Mouse (Mus musculus): ENCODE data around the gene Itgb4. TPM values are rescaled to one million over a fixed set of nuclear protein-coding genes. Genes with fewer than 3 reads are reported as not detected.

Gene Itgb4
- total RNA-seq, 4 experiments from 2014 or later = 9.4 to 13.4 (median 11.3) TPM

DNA sequence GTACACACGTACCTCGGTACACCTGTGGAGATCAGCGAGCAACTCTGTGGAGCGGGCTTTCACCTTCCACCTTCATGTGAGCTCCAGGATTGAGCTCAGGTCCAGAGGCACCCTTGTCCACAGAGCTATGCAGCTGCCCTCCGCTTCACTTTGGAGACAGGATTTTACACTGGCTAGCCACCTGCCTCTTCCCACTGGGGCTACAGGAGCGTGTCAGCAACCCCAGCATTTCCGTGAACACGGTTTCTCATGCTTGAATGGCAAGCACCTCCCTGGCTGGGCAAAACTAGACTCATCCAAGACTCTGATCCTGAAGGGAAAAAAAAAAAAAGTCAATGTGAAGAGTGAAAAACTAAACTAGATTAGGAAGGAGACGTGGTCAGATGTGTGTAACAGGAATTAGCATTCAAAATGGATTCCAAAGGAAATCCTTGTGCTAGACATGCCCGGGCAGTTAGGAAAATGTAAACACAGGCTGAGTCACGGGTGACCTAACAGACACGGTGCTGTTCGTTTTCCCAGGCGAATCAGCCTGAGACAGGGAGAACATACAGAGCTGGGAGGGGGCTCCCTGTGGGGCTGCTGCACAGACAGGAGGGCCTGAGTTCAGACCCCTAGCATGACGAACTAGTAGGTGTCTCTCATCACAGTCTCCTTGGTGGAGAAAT is 4.4 kb upstream of the Itgb4 start:
- no peak for DNase-seq (ENCODE audit: low spot score in 2 of 2)

DNA sequence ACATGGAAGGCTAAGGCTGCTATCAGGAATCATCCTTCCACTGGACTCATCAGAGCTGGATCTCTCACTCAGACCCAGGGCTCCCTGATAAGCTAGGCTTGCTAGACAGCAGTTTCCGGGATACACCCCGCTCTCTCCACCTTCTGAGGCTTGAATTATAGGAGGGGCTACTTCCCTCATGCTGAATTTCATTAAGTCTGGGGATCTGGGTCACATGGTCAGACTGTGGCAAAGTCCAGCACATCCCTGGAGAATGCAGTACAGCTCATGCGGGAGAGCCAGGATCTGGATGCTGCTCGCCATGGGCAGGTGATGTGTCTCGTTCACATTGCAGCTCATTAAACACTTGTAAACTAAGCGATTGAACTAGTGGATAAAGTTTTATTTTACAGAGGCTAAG is 3.5 kb upstream of the Itgb4 start:
- DNase-seq (ENCODE audit: low spot score in 2 of 2) = no peak

DNA sequence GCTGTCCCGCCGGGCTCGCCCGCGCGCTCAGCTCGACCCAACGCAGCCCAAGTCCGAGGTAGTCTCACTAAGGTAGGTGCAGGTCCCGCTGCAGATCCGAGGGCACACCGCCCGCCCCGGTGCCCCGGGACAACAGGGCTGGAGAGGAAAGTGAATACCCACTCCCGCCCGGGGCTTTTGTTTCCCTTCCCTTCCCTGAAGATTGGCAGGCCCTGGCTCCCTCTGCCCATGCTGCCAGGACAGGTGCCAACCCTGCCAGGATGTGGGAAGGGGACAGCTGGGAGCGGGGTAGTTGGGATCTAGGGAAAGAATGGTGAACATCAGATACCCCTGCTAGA is 543 bp downstream of the Itgb4 start:
- no peak for DNase-seq (ENCODE audit: low spot score in 2 of 2)

DNA sequence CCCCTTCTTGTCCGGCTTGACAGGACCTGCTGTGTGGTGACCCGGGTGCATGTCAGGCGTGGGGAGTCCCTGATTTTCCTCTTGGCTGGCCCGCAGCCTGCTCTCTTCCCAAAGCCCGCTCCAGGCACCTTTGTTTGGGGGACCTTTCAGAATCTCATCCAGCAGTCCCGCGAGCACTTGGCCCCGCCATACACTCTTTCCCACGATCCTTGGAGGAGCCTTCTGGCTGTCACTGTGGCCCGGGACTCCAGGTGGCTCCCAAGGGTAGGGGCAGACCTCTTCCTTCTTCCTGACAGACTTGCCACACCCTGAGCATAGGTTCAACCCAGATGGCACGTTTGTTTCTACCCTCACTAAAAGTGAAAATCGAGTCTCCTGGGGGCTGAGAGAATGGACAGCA is 1.0 kb downstream of the Itgb4 start:
- DNase-seq (ENCODE audit: low spot score in 2 of 2) = no peak

DNA sequence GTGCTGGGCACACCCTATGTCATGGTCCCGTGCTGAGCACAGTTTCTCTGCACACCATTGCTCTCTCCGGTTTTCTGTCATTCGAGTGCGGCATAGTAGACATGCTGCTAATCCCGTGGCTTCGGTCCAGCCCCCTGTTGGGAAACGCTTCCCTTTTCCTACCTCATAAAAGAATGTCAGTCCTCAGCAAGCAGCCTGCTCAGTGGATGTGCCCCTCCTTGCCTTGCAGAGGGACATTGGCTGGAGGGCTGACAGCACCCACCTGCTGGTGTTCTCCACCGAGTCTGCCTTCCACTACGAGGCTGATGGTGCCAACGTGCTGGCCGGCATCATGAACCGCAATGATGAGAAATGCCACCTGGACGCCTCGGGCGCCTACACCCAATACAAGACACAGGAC is 8.0 kb downstream of the Itgb4 start:
- DNase-seq (ENCODE audit: low spot score in 2 of 2) = no peak

DNA sequence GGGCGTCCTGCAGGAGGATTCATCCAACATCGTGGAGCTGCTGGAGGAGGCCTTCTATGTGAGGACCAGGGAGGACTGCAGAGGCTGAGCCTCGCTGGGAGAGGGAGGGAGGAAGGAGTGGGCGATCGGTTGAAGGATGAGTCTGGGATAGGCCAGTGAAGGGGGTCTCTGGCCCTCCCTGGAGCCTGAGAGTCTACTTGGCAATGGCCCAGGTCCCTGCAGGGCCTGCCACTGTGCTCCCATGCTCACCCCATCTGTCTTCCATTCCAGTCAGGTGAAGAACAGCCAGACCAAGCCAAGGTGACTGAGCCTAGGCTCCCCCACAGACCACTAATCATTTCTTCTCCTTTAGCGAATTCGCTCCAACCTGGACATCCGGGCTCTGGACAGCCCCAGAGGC is 8.8 kb downstream of the Itgb4 start:
- DNase-seq (ENCODE audit: low spot score in 2 of 2) = no peak

DNA sequence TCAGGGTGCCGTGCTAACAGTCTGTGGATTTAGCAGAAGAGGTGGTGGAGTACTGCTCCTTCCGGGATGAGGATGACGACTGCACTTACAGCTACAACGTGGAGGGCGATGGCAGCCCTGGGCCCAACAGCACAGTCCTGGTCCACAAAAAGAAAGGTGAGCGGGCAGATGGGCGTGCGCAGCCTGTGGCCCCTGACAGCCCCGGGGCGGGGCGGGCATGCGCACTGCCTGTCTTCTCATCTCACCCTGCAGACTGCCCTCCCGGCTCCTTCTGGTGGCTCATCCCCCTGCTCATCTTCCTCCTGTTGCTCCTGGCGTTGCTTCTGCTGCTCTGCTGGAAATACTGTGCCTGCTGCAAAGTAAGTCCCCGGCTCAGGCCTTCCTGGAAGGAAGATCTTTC is 15.2 kb downstream of the Itgb4 start:
- DNase-seq (ENCODE audit: low spot score in 2 of 2) = no peak

DNA sequence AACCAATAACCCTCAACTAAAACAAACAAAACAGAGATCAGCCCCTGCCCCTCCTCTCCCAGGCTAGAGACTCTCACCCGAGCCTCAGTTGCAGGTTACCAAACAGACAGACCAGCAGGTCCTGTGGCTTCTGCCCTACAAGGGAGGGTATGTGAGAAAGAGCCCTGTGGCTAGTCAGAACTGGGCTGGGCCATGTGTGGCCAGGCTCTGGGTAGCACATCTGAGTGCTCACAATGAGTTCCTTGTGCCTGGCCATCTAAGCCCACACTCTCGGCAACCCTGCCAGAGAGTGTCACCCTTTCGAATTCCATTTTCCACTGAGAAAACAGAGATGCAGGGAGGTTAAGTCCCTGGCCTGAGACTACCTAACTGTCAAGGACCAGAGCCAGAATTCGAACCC is 17.6 kb downstream of the Itgb4 start:
- DNase-seq (ENCODE audit: low spot score in 2 of 2) = no peak

DNA sequence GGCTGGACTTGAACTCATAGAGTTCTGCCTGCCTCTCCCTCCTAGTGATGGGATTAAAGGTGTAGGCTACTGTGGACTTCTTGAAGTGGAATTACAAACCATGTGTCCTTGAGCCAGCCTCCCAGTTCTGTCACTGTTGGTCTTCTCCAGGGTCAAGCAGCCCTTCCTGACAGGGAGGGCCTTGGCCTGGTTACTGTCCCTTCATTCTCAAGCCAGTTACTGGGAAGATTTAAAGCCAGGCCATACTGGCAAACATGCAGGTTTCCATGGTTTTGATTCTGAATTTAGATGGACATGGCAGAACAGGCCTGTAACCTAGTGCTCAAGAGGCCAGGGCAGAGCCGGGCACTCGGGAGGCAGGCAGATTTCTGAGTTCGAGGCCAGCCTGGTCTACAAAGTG is 20.7 kb downstream of the Itgb4 start:
- no peak for DNase-seq (ENCODE audit: low spot score in 2 of 2)

DNA sequence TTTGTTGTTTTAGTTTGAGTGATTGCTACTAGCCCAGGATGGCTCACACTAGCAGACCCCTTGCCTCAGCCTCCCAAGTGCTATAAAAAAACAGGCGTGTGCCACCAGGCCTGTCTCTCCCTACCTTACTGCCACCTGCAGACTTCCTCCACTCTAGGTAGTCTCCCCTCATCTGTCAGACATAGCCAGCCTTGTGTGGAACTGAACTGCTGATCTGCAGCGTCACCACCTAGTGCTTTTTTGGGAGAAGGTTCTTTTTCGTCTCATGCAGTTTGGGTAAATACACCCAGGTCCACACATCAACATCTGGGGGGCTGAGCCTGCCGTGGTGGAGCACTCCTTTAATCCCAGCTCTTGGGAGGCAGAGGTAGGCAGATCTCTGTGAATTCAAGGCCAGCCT is 22.5 kb downstream of the Itgb4 start:
- no peak for DNase-seq (ENCODE audit: low spot score in 2 of 2)

DNA sequence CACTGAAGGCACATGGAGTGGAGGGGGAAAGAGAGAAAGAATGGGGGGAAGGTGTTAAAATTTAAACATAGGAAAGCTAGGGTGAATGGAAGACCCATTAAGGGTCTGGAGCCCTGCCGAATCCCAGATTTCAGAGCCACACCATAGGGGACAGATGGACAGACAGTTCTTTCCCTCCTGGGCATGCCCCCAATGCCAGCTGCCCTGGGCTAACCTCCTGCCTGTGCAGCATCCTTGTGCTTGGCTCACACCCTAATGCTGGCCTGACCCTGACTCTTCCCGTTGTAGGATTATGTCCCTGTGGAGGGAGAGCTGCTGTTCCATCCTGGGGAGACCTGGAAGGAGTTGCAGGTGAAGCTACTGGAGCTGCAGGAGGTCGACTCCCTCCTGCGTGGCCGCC is 23.2 kb downstream of the Itgb4 start:
- DNase-seq (ENCODE audit: low spot score in 2 of 2) = no peak

DNA sequence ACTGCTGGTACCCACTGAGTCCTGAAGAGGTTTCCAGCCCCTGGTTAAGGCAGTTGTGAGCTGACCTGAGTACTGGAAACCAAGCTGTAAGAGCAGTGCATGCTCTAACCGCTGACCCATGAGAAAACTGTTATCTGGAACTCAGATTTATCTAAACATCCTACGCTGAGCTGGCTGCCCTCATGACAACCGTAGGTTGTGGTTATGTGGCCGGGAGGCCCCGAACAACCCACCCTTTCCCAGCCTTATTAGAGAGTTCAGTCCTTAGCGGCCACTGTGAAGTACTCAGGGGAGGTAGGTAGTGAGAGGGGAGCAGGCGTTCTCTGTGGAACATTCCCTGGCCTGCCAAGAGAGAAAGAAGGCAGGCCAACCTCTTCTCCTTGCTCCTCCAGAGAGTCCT is 24.5 kb downstream of the Itgb4 start:
- no peak for DNase-seq (ENCODE audit: low spot score in 2 of 2)

DNA sequence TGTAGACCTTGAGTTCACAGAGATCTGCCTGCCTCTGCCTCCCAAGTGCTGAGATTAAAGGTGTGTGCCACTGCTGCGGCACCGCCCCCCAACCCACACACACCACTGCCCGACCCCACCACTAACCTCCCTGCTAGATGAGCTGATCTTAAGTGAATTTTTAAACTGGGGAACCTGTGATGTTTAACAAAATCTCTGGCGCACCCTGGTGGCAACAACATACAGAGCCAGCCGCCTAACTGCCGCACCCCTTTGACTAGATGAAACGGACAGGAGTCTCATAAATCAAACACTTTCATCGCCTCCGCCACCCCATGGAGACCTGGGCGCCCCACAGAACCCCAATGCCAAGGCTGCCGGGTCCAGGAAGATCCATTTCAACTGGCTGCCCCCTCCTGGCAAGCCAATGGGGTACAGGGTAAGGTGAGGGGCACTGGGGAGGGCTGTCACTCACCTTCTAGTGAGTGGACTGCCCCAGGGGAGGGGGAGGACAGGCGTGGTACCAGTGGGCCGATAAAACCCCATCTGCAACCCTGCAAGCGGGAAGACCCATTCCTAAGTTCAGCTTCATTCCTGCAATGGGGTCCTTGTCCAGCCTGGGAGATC is 25.1 kb downstream of the Itgb4 start:
- peak in 1 of 2 experiments; percentile 55 for DNase-seq (ENCODE audit: low spot score in 2 of 2)

DNA sequence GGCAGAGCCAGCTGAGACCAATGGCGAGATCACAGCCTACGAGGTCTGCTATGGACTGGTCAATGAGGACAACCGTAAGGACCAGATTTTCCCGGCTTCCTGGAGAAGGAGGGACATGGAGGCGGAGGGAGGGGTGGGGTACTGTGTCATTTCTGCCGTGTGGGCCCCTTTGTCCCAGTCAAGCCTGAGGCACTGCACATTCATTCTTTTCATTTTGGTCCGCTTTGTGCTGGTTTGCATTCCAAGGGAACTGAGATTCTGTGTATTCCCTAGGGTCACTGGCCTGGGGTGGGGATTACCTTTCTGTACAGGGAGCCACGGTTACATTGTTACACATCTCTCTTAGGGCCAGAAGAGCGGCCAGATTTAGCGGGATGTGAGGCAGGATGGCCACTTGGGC is 26.1 kb downstream of the Itgb4 start:
- DNase-seq (ENCODE audit: low spot score in 2 of 2) = no peak

DNA sequence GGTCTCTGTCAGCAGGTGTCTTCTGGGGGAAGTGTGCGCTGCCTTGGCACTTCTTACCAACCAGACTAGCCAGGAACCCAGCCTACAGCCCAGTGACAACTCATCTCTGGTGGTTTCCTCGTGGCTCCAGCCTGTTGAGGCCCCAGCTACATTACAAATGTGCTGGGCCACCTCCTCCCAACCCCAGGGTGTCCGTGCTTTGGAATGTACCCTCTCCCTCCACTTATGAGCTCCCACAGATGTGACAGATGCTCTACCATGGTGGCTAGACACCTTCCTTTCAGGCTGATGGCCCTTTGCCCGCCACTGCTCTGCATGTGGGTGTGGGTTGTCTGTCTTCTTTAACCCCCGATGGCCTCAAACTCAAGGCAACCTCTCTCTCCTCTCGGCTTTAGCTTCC is 27.2 kb downstream of the Itgb4 start:
- DNase-seq (ENCODE audit: low spot score in 2 of 2) = no peak

DNA sequence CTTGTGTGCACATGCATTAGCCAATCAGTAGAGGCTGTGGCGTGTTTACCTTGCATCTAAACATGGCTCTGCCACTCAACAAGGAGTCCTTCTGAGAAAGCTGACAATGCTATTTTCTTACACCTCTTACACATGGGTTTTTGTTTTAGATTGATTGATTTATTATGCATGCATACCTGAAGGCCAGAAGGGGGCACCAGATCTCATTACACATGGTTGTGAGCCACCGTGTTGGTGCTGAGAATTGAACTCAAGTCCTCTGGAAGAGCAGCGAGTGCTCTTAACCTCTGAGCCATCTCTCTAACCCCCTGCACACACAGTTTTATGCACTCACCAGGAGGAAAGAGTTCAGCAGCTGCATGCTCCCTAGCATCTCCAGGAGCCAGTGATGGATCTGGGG is 28.4 kb downstream of the Itgb4 start:
- no peak for DNase-seq (ENCODE audit: low spot score in 2 of 2)

DNA sequence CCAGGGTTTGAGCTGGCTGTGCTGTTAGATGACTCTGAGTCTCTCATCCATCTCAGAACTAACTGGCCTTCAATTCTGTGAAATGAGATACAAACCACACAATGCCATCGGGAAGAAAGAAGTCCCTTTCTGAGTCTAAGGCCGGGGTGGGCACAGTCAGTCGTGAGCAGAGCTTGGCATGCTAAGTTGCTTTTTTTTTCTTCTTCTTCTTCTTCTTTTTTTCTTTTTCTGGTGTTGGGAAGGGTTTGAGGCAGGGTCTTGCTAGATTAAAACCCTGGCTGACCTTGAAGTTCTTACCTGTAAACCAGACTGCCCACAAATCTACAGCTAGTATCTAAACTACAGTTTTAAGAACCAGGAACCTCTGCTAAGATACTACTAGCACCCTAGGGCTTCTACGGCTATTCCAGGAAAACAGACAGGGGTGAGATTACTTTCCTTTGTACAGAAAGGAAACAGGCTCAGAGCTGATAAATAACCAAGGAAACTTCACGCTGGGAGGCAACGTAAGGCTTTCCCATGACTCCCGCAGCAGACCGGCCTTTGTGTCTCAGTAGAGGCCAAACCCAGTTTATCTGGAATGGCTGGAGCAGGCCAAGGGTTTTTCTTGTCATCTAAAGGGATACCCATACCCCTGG is 29.8 kb downstream of the Itgb4 start:
- no peak for DNase-seq (ENCODE audit: low spot score in 2 of 2)

DNA sequence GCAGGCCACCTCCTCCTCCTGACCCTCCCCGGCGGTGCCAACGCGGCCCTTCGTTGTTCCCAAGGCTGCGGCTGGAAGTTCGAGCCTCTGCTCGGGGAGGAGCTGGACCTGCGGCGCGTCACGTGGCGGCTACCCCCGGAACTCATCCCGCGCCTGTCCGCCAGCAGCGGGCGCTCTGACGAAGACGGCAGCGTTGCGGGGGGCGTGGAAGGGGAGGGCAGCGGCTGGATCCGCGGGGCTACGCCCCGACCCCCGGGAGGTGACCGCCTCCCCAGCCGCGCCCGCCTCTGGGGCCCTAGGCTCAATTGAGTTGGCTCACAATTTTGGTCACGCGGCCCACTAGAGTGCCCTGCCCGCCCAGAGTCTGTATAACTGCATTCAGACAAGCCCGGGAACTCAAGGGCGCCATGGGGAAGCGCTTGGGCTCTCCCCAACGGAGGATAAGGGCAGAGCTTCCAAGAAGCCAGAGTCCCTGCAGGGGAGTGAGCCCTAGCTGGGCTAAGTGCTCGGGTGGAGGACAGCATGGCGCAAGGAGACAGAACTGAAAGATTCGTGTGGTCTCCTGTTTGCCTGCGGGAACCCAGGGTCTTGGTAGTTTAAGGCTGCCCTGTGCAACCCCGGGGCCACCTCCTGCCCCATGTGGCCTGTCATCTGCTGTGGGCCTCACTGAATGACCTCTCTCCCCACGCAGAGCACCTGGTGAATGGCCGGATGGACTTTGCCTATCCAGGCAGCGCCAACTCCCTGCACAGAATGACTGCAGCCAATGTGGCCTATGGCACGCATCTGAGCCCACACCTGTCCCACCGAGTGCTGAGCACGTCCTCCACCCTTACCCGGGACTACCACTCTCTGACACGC is 30.6 kb downstream of the Itgb4 start:
- DNase-seq (ENCODE audit: low spot score in 2 of 2) = no peak

DNA sequence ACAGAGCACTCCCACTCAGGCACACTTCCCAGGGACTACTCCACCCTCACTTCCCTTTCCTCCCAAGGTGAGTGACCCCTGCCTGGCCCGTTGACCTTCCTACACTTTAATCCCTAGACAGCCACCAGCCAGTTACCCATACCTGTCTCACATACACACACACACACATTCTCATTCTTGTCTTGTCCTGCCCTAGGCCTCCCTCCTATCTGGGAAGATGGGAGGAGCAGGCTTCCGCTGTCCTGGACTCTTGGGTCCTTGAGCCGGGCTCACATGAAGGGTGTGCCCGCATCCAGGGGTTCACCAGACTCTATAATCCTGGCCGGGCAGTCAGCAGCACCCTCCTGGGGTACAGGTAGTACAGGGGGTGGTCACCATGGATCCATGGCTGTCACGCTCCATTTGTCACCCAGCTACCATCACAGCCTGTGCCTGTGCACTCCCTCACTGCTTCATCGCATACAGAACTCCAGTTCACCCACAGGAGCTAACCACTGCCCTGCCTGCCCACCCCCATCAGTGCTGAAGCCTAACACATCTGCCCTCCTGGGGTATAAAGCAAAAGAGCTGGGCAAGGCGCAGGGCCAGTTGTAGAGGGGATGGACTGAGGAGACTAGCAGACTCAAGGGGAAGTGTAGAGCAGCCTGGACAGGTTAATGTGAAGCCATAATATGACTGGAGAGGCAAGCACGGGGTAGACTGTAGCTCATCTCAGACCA is 31.4 kb downstream of the Itgb4 start:
- DNase-seq (ENCODE audit: low spot score in 2 of 2) = no peak

DNA sequence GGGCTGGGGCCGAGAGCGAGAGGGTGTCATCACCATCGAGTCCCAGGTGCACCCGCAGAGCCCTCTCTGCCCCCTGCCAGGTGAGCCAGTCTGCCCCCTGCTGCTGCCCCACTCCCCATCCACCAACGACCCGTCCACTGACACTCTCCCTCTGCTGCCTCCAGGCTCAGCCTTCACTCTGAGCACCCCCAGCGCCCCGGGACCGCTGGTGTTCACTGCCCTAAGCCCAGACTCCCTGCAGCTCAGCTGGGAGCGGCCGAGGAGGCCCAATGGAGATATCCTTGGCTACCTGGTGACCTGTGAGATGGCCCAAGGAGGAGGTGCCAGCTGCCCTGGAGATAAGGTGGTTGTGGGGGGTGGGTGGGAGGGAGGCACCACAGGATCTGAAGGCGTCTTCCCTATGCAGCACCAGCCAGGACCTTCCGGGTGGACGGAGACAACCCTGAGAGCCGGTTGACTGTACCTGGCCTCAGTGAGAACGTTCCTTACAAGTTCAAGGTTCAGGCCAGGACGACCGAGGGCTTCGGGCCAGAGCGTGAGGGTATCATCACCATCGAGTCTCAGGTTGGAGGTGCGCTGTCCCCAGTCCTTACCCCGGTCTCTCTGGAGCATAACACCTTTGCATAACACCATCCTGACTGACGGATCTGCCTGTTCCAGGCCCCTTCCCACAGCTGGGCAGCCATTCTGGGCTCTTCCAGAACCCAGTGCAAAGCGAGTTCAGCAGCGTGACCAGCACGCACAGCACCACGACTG is 32.8 kb downstream of the Itgb4 start:
- no peak for DNase-seq (ENCODE audit: low spot score in 2 of 2)

DNA sequence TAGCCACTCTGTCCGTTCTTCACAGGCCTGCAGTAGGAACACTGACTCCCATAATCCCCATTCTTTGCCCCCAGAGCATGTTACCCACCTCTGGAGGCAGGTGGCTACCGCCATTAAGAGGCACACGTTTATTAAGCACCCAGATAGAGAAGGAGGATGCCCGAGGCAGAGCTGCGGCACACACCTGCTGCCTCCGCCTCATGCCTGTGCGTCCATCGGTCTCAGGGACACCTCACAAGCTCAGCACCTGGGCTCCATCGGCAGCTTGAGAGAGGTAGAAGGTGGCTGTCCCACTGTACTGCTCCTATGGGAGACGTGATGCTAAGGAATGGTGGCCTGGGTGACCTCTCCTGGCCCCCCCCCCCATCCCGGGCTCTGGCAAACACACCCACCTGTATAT is 33.9 kb downstream of the Itgb4 start:
- DNase-seq (ENCODE audit: low spot score in 2 of 2) = no peak

All from left cerebral cortex, adult 8-10 months (tissue).